Mouse (Mus musculus) gastrocnemius, postnatal 25 days (tissue): ENCODE measurements at regions not wholly inside any gene's neighbourhood (a gene's known extent, or its start where the extent isn't known, plus 50 kb on each side); places are given as distances from the start of the nearest gene placed in this dataset.

ENCODE experiments used
- DNase-seq: peaks from one replicate; pipeline ENCODE4 v3.0.0; 2022

- DNase-seq = no peak
Observed at GRCm38 (mm10) chr19:15851622-15852021, 95.5 kb downstream of the Psat1 start.

DNA sequence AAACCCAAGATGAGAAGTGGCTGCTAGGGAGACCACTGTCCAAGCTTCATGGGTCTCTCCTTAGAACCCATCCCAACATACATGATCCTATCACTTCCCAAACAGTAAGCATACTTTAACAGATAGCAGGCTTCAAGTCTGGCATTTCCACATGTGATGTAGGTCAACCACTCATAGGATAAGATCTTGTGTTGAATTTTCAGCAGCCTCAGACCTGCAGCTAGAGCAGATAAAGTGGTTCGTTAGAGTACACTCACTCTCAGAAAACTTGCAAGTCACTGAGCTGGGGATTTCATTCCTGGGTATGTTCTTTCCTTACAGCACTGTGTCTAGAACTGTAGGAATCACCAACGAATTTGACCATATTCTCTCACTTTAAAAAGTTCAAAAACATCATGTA, 96.4 kb downstream of the Psat1 start:
- DNase-seq = no peak

DNA sequence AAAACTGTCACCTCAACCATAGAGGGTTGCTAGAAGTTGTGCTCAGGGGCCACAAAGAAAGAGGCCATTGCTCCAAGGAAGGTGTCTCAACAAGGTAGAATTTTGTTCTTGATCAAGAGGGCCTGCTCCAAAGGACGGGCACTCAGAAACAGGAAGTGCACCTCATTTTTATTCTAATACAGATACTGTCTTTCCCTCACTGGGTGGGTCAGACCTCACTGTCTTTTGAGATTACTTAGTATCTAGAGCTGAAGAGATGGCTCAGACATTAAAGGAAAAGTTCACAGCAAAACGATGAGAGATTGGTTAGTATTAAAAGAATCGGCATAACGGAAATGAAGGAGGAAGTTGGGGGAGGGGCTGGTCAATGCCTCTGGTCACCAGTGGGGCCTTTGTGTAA, 97.9 kb downstream of the Psat1 start:
- no peak for DNase-seq

DNA sequence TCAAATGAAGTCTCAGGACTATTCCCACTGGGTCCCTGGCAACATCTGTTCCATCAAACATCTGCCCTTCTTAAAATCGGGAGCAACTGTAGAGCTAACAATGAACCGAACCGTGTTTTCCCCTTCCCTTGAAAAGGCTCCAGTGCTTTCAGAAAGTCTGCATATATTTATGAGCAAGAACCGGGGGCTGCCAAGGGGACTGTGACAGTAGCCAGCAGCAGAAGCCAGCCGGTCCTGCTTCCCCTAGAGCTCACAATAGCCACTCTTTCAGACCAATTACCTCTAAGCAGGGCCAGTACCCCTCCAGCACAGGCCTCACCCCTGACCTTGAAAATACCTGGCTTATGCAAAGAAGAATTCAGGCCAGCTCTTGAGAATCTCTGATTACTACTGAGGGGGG, 108.8 kb downstream of the Psat1 start:
- no peak for DNase-seq

DNA sequence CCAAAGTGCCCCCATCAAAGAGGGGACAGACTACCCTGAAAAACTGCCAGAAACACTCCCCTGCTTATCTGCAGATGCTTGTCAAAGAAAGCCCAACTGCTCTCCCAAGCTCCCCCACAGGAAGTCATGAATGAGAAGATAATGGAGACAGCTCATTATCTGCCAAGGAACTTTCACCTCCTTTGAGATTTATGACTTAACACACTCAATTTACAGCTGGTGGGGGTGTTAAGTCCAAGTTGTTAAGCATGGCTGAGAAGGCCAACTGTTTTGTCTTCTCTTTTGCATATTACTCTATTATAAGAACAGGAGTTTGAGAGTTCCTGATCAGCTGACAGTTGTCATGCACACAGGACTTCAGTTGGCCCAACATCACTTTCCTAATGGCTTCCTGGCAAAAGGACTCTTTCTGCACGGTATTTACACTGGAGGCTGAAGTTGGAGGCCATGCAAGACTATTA, 109.4 kb downstream of the Psat1 start:
- no peak for DNase-seq

- DNase-seq = no peak
Observed at GRCm38 (mm10) chr19:15836956-15837714, 110.0 kb downstream of the Psat1 start.

- DNase-seq = no peak
Observed at GRCm38 (mm10) chr19:15836201-15836955, 110.8 kb downstream of the Psat1 start.

- DNase-seq = no peak
Observed at GRCm38 (mm10) chr19:15830385-15830784, 116.8 kb downstream of the Psat1 start.

GRCm38 (mm10) chr19:15829158-15829557, 118.0 kb downstream of the Psat1 start:
- no peak for DNase-seq

DNA sequence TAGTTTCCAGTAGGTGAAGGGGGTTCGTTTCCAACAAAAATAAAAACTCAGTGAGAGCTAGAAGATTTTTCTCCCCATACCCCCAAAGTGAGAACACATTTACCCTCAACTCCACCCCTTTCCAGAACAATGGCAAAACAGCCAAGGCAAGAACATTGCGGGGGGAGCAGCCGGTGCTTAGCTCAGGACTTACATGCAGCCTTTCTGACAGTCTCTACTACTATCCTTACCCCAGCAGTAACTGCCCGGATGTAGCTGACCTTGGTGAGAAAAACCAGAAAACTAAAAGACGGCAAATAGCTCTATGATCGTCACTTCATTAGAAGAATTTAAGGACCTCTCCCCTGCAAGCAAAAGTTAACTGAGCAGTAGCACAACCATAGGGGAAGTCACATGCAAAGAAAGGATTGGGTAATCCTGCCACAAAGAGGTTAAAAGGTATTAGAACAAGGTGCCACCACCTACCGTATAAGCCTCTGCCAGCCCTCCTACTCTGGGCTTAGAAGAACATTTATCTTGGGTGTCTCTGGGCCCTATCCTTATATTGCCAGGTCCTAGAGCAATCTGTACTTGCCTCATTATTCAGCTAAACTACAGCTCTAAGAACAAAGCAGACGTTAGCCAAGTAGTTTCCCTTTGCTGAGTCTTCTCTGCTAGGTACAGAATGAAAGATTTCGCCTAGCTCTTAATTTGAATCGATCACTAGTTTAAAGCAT, 119.0 kb downstream of the Psat1 start:
- no peak for DNase-seq

- no peak for DNase-seq
Observed at GRCm38 (mm10) chr19:15827120-15827989, 119.8 kb downstream of the Psat1 start.

DNA sequence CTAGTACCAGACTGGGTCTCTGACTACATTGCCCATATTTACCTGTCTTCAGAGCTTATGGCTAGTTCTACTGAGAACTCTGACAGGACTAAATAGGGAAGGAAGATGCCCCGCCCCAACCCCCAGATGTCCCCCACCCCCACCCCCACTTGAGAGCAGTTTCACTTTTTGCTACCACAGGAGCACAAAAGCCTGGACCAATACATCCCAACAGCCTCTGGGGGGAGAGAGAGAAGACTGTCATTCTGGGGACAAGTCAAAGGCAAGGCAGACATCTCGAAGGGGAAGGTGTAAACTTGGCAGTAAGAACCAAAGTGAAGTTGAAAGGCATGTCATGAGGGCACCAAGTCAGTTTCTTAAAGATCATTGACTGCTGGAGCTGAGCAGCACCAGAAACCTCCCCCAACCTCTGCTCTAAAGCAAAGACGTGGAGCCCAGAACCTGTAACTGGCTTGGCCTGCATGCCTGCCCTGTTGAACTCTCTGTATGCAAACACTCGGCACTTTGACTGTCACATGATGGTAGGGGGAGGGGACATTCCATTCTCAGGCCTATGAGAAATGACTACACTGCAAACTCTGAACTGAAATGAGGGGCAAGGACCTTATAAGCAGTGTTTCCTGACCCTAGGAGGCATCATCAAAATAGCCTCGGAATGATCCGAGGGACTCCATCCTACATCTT, 123.3 kb downstream of the Psat1 start:
- no peak for DNase-seq

GRCm38 (mm10) chr19:15820020-15820419, 127.1 kb downstream of the Psat1 start:
- no peak for DNase-seq

DNA sequence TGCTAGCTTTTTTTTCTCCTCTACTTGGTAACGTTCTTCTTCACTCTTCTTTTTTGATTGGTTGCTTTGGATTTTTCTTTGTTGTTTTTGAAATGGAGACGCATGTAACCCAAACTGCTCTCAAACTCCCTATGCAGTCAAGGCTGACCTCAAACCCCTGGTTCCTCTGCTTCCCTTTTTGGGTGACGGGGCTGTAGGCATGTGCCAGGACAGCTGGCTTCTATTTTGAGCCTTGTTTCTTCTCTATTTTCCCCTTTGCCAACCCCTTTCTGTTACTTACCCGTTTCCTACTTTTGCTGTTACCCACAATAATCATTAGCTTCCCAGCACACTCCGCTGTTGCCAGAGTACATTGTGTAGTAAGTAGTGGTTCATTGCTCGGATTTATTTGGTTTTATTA, 132.0 kb downstream of the Psat1 start:
- DNase-seq = no peak

DNA sequence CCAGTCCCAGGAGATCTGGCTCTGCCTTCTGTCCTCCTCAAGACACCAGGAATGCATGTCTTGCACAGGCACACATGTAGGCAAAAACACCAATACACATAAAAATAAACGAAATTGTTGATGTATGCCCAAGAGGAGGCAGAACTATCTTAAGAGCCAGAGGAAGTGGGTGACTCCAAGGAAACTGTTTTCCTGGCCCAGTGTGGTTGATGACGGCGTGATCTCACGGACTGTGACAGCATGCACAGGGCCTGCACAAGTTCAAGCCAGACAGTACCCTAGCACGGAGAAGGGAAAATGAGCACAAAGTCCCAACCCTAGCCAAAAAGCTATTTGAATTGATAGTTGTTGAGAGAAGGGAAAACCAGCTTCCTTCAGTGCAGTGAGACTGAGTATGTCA, 138.1 kb downstream of the Psat1 start:
- DNase-seq = no peak

DNA sequence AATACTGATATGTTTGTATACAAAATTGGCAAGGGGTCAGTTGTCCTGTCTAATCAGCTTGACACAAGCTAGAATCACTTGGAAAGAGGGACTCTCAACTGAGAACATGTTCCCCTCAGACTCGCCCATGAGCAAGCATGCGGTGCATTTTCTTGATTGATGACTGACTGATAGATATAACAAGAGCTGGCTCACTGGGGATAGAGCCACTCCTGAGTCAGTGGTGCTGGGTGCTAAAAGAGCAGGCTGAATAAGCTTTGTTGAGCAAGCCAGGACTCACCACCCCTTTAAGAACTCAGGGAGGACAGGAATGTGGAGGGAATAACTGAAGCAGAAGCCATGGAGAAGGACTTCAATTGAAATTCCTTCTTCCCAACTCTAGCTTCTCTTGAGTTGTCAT, 139.5 kb downstream of the Psat1 start:
- no peak for DNase-seq

GRCm38 (mm10) chr19:15803131-15803889, 143.8 kb downstream of the Psat1 start:
- DNase-seq = no peak

DNA sequence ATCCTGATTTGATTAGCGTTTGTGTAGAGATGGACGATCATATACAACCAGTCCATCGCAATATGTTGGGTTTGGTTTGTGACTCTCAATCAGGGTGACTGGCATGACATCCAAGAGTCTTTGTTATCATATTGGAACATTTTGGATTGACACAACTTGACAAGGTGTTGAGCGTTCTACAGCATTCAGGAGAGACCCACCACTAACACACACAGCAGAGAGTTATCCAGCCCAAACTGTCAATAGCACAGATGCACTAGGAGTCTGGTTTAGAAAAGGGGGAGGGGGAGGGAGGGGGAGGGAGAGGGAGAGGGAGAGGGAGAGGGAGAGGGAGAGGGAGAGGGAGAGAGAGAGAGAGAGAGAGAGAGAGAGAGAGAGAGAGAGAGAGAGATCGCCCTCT, 144.5 kb downstream of the Psat1 start:
- no peak for DNase-seq

DNA sequence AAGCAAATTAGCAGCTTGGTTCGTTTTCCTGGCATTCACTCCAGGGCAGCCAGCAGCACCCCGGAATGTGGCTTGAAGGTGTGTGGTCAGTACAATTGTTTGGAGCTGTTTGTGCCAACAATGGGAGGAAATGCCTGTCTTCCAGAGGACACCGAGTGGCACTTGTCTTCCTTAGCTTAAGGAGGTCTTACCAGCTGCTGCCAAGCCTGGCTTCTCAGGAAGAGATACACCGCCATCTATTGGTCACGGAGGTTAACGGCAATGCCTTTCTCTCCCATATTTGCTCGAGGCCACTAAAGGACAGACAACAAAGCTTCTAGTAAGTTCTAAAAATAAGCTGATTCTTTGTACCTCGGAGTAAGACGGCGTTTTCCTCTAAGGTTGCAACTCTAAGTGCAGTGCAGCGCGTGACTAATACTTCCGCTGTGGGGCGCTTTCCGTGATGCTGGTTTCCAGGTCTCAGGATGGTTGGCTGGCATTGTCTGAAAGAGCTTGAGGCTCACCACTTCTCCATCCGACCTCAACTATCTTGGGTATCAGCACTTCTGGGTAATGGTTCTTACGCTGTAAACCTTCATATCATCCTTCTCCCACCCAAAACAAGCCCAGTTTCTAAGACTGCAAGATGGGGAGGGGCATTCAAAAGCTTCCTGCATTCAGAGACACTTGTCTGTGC, 145.2 kb downstream of the Psat1 start:
- peak; percentile 38 for DNase-seq
